Mouse (Mus musculus): ENCODE results near the gene Snx12.

GRCm38 (mm10) chrX:101260441-101261325 is 38.3 kb upstream of the Snx12 start:
- TF ChIP-seq CTCF (conservative IDR thresholded peaks at IDR 0.05; ENCODE audit: insufficient read depth, insufficient read length, low read depth, low read length) = no peak
- no peak for TF ChIP-seq POLR2A (IDR thresholded peaks at IDR 0.05; ENCODE audit: low read depth, low read length)

Data from kidney, adult 2 months (tissue).